Mouse (Mus musculus) intestine, postnatal 0 days (tissue): Measurements from ENCODE around the gene Tnp1. TPM values are rescaled to one million over a fixed set of nuclear protein-coding genes. Genes with fewer than 3 reads are reported as not detected.

Experiments used
- ATAC-seq: fragments of 200-750 bp; cut with Nextera tagmentation; 2 replicates; pipeline ENCODE4 v1.8.0; 2017; ENCODE audit warnings: mild to moderate bottlenecking, moderate TSS enrichment, moderate library complexity
- H3K27ac ChIP-seq: fragments of 300-500 bp; sonication (generic); 2 replicates; pipeline ENCODE4 v1.5.1; 2014; ENCODE audit warnings: mild to moderate bottlenecking, low read depth, low read length, moderate library complexity
- H3K27me3 ChIP-seq: fragments of 300-500 bp; sonication (generic); replicated peaks from 2 replicates; pipeline ENCODE4 v1.6.1; 2014; ENCODE audit warnings: low read length, mixed read lengths; ENCODE audit not compliant: control insufficient read depth, insufficient read depth
- H3K36me3 ChIP-seq: fragments of 300-500 bp; sonication (generic); 2 replicates; pipeline ENCODE4 v1.6.1; 2014; ENCODE audit warnings: mild to moderate bottlenecking, moderate library complexity; ENCODE audit not compliant: control insufficient read depth, insufficient read depth
- H3K4me1 ChIP-seq: fragments of 300-500 bp; sonication (generic); replicated peaks from 2 replicates; pipeline ENCODE4 v1.6.1; 2014; ENCODE audit warnings: antibody characterized with exemption, low read length, mixed read lengths; ENCODE audit not compliant: control insufficient read depth, insufficient read depth
- H3K4me2 ChIP-seq: fragments of 300-500 bp; sonication (generic); replicated peaks from 2 replicates; pipeline ENCODE4 v1.6.1; 2014; ENCODE audit warnings: low read depth, mild to moderate bottlenecking, moderate library complexity
- H3K4me3 ChIP-seq: fragments of 300-500 bp; sonication (generic); 2 replicates; pipeline ENCODE4 v1.5.1; 2014; ENCODE audit warnings: low read depth, low read length
- H3K9ac ChIP-seq: fragments of 300-500 bp; sonication (generic); 2 replicates; pipeline ENCODE4 v1.6.1; 2014; ENCODE audit warnings: mild to moderate bottlenecking, low read depth, low read length
- H3K9me3 ChIP-seq: fragments of 300-500 bp; sonication (generic); 2 replicates; pipeline ENCODE4 v1.6.1; 2016; ENCODE audit warnings: mixed run types; ENCODE audit not compliant: control insufficient read depth
- CTCF ChIP-seq: sonication (generic); IDR thresholded peaks from 2 replicates; pipeline ENCODE4 v1.5.1; 2016; ENCODE audit warnings: low read depth, mild to moderate bottlenecking, control low read depth, antibody characterized with exemption, moderate library complexity
- WGBS: fragments of 180-500 bp; shearing (Covaris S2); extraction: QIAGEN DNeasy Blood & Tissue Kit; methylation state at CpG from one replicate; pipeline ENCODE4 v1.1.7; 2014; 5-methylcytosine and 5-hydroxymethylcytosine counted together
- polyA plus RNA-seq: library from polyadenylated mRNA; unstranded; fragments of >200 nt; fragmentation: Nextera tagmentation; extraction: Ambion mirVana; gene quantifications from 2 replicates; pipeline ENCODE4 v1.2.1, GENCODE M21; 2015

The Tnp1 gene
- polyA plus RNA-seq, 1 experiment from 2014 or later: not detected

DNA sequence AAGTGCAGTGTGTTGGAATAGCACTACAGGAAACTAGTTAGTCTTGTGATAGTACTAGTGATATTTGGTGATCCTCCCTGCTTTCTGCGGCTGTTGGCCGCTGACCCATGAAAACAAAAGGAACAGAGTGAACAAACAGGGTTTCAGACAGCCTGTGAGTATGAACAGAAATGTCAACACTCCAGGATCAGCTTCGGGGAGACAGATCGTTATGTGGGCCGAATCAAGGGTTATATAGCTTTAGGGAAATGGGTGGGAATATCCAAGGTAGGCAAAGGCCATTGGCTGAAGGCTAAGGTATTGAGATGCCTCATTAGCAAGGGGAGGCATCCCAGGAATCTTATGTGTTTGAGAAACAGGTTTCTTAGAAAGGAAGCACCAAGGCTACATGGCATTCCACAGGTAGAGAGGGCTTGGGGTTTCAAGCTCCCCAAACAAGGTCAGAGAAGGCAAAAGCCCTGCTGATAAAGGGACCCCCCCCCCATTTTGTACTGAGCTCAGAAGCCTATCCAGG, 11.1 kb upstream of the Tnp1 start:
- H3K4me1 ChIP-seq: no peaks in the 10 kb centered on the region
- no peaks in the 10 kb centered on the region for H3K36me3 ChIP-seq
- H3K4me3 ChIP-seq: no peak overlapping the region
- ATAC-seq: no peak
- TF ChIP-seq CTCF: no peak
- no peaks in the 10 kb centered on the region for H3K27me3 ChIP-seq
- no peaks in the 10 kb centered on the region for H3K9me3 ChIP-seq
- 55% methylated on average over 5 of the region's 5 CpGs for WGBS
- no peak overlapping the region for H3K4me2 ChIP-seq
- no peak overlapping the region for H3K9ac ChIP-seq
- no peak overlapping the region for H3K27ac ChIP-seq

GRCm38 (mm10) chr1:73026157-73026556, 10.4 kb upstream of the Tnp1 start:
- 75% methylated on average over 3 of the region's 3 CpGs for WGBS
- H3K9me3 ChIP-seq: no peaks in the 10 kb centered on the region
- H3K27ac ChIP-seq: no peak overlapping the region

GRCm38 (mm10) chr1:73006847-73007246, 8.9 kb downstream of the Tnp1 start:
- no peaks in the 10 kb centered on the region for H3K36me3 ChIP-seq
- no peaks in the 10 kb centered on the region for H3K27me3 ChIP-seq
- H3K27ac ChIP-seq: no peak overlapping the region
- no peak overlapping the region for H3K4me2 ChIP-seq
- H3K4me1 ChIP-seq: no peaks in the 10 kb centered on the region
- H3K9me3 ChIP-seq: no peaks in the 10 kb centered on the region
- H3K9ac ChIP-seq: no peak overlapping the region
- 100% methylated on average over 1 of the region's 1 CpGs for WGBS
- TF ChIP-seq CTCF: no peak
- H3K4me3 ChIP-seq: no peak overlapping the region
- ATAC-seq: no peak

More at GRCm38 (mm10) chr1:73026157-73026556, 10.4 kb upstream of the Tnp1 start:
- Histone ChIP-seq H3K4me2 (no peak overlapping the region), H3K27me3 (no peaks in the 10 kb centered on the region), H3K4me3 (no peak overlapping the region), H3K9ac (no peak overlapping the region), H3K36me3 (no peaks in the 10 kb centered on the region), H3K4me1 (no peaks in the 10 kb centered on the region)
- TF ChIP-seq CTCF: no peak
- ATAC-seq: no peak

DNA sequence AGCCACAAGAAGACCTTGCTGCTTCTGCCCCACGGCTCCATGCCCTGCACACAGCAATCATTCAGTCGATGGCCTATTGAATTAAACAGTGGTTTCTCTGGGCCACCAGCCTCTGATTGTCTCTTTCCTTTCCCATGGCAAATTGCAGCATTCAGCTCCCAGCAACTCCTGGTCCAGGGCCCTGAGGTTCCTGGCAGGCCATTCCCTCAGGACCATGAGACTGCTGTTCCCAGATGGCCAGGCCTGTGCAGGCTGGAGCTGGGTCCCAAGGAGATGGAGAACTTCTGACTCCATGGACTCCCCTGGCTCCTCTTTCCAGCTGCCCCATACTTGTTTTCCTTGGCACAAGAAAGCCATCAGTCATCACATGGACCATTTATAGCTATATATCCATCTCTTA, 10.8 kb downstream of the Tnp1 start:
- H3K9me3 ChIP-seq: no peaks in the 10 kb centered on the region
- no peak overlapping the region for H3K27ac ChIP-seq
- no peak for ATAC-seq
- no peaks in the 10 kb centered on the region for H3K4me1 ChIP-seq
- H3K4me3 ChIP-seq: no peak overlapping the region
- 91% methylated on average over 2 of the region's 2 CpGs for WGBS
- H3K36me3 ChIP-seq: no peaks in the 10 kb centered on the region
- H3K4me2 ChIP-seq: no peak overlapping the region
- H3K9ac ChIP-seq: no peak overlapping the region
- no peaks in the 10 kb centered on the region for H3K27me3 ChIP-seq
- no peak for TF ChIP-seq CTCF

DNA sequence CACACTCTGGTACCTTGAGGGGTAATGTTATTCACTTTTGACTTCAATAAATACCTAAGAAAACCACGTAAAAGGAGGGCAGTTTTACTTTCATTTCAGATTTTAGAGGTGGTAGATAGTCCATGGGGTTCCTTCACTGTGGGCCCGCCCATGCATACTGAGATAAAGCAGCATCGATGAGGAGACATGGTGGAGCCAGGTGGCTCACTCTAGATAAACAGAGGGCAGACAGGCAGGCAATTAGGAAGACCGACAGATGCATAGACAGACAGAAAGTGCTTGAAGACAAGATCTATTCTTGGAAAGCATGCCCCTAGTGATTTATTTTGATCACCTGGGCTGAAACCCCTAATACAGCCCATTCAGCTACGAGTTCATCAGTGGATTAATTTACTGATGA, 13.1 kb downstream of the Tnp1 start:
- Histone ChIP-seq H3K36me3 (no peaks in the 10 kb centered on the region), H3K4me1 (no peaks in the 10 kb centered on the region), H3K27me3 (no peaks in the 10 kb centered on the region), H3K9me3 (no peaks in the 10 kb centered on the region), H3K4me2 (no peak overlapping the region), H3K9ac (no peak overlapping the region), H3K27ac (no peak overlapping the region), H3K4me3 (no peak overlapping the region)
- ATAC-seq: no peak
- 44% methylated on average over 5 of the region's 5 CpGs for WGBS
- no peak for TF ChIP-seq CTCF

DNA sequence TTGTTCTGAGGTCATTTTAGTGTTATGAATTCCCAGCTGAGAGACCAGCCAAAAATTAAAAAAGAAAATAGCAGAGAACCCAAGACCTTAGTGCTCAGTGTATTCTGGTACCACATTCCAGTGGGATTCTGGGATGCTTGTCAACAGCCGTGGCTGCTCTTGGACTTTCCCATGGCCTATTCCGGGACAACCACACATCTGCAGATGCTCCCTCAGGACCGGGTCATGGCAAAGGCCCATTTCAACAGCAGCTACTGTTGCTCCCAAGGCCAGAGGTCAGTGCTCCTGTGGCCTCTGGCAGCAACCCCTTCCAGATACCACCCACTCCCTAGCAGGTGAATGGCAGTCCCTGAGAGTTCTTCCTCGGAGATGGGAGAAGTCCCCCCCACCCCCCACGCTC, 13.7 kb downstream of the Tnp1 start:
- Histone ChIP-seq H3K27me3 (no peaks in the 10 kb centered on the region), H3K36me3 (no peaks in the 10 kb centered on the region), H3K4me1 (no peaks in the 10 kb centered on the region), H3K9ac (no peak overlapping the region), H3K4me3 (no peak overlapping the region), H3K9me3 (no peaks in the 10 kb centered on the region), H3K27ac (no peak overlapping the region), H3K4me2 (no peak overlapping the region)
- ATAC-seq: no peak
- WGBS: 84% methylated on average over 5 of the region's 5 CpGs
- no peak for TF ChIP-seq CTCF
